15 mouse cellular contexts compared by ENCODE assay signal in genomic region chr1:179586430-179587095, GRCm38 (mm10). TPM values are rescaled to one million over a fixed set of nuclear protein-coding genes. Genes with fewer than 3 reads are reported as not detected.
DNase-seq lines count a peak whose midpoint lies in the region; ATAC-seq lines count a peak whose summit lies in the region.
"Had no signal": no experiment of that assay in that cellular context is flagged by ENCODE, and none has a peak within 500 bp of the region (broad histone marks: within the 10 kb centered on the region; RNA-seq: fewer than 3 reads in every experiment).

No protein-coding gene starts in this region.

- H3K9ac ChIP-seq in heart, embryonic 12.5 days: no peak overlapping the region
- no peak overlapping the region for H3K9ac ChIP-seq in liver, embryonic 16.5 days (ENCODE audit: low read depth, low read length)
- no peak overlapping the region for H3K9ac ChIP-seq in liver, embryonic 12.5 days
- no peak overlapping the region for H3K9ac ChIP-seq in intestine, embryonic 15.5 days
- H3K9ac ChIP-seq: limb, embryonic 13.5 days had no signal

- H3K4me3 ChIP-seq in heart, embryonic 12.5 days: no peak overlapping the region
- no peak overlapping the region for H3K4me3 ChIP-seq in heart, embryonic 10.5 days
- H3K4me3 ChIP-seq in liver, embryonic 16.5 days (ENCODE audit: low read depth, low read length): no peak overlapping the region
- no peak overlapping the region for H3K4me3 ChIP-seq in liver, embryonic 12.5 days
- no peak overlapping the region for H3K4me3 ChIP-seq in intestine, embryonic 15.5 days (replicated peaks)
- H3K4me3 ChIP-seq: limb, embryonic 13.5 days had no signal

- peak overlapping the region; percentile 29; the same call in 1 of the 2 replicates for H3K27ac ChIP-seq in heart, embryonic 12.5 days (ENCODE audit: poor library complexity, severe bottlenecking)
- H3K27ac ChIP-seq in heart, embryonic 10.5 days: no peak overlapping the region; the same call in 1 of the 2 replicates
- no peak overlapping the region for H3K27ac ChIP-seq in liver, embryonic 16.5 days (ENCODE audit: low read length)
- no peak overlapping the region for H3K27ac ChIP-seq in liver, embryonic 12.5 days
- H3K27ac ChIP-seq in intestine, embryonic 15.5 days: no peak overlapping the region
- H3K27ac ChIP-seq: limb, embryonic 13.5 days had no signal

- WGBS in heart, embryonic 12.5 days: 56% methylated on average over 3 of the region's 3 CpGs
- WGBS in heart, embryonic 10.5 days: 55% methylated on average over 3 of the region's 3 CpGs
- 75% methylated on average over 3 of the region's 3 CpGs for WGBS in liver, embryonic 16.5 days (ENCODE audit: insufficient replicate concordance)
- WGBS in liver, embryonic 12.5 days (ENCODE audit: insufficient replicate concordance): 79% methylated on average over 3 of the region's 3 CpGs
- 26% methylated on average over 3 of the region's 3 CpGs for WGBS in intestine, embryonic 15.5 days

- H3K36me3 ChIP-seq in heart, embryonic 12.5 days: no peaks in the 10 kb centered on the region
- no peaks in the 10 kb centered on the region for H3K36me3 ChIP-seq in heart, embryonic 10.5 days
- no peaks in the 10 kb centered on the region for H3K36me3 ChIP-seq in liver, embryonic 16.5 days (ENCODE audit: control insufficient read depth, insufficient read depth)
- H3K36me3 ChIP-seq in liver, embryonic 12.5 days: no peaks in the 10 kb centered on the region
- H3K36me3 ChIP-seq in intestine, embryonic 15.5 days: no peaks in the 10 kb centered on the region
- H3K36me3 ChIP-seq: limb, embryonic 13.5 days had no signal

- H3K9me3 ChIP-seq in heart, embryonic 12.5 days (replicated peaks): no peaks in the 10 kb centered on the region
- no peaks in the 10 kb centered on the region for H3K9me3 ChIP-seq in heart, embryonic 10.5 days
- no peaks in the 10 kb centered on the region for H3K9me3 ChIP-seq in liver, embryonic 16.5 days (replicated peaks; ENCODE audit: control insufficient read depth, low read length)
- H3K9me3 ChIP-seq in liver, embryonic 12.5 days (replicated peaks): no peaks in the 10 kb centered on the region
- no peaks in the 10 kb centered on the region for H3K9me3 ChIP-seq in intestine, embryonic 15.5 days
- H3K9me3 ChIP-seq: limb, embryonic 13.5 days had no signal

- peaks cover 50% of the 10 kb centered on the region for H3K4me1 ChIP-seq in heart, embryonic 12.5 days (replicated peaks)
- H3K4me1 ChIP-seq in heart, embryonic 10.5 days: peaks cover 45% of the 10 kb centered on the region
- H3K4me1 ChIP-seq in liver, embryonic 16.5 days (ENCODE audit: control insufficient read depth, low read depth, low read length): peaks cover 8% of the 10 kb centered on the region
- H3K4me1 ChIP-seq in liver, embryonic 12.5 days: peaks cover 47% of the 10 kb centered on the region
- peaks cover 7% of the 10 kb centered on the region for H3K4me1 ChIP-seq in intestine, embryonic 15.5 days (replicated peaks)

- no peak for ATAC-seq in heart, embryonic 12.5 days (ENCODE audit: insufficient number of reproducible peaks, low FRiP score)
- ATAC-seq in liver, embryonic 16.5 days (ENCODE audit: low read depth): peak; percentile 59; the same call in 1 of the 2 replicates
- no peak for ATAC-seq in liver, embryonic 12.5 days
- ATAC-seq in intestine, embryonic 15.5 days: peak; percentile 74
- peak; percentile 62 for ATAC-seq in monocyte, adult 5-6 weeks (replicated peaks; ENCODE audit: insufficient number of reproducible peaks, low FRiP score, low TSS enrichment, poor library complexity, severe bottlenecking)

- no peak overlapping the region for H3K4me2 ChIP-seq in heart, embryonic 12.5 days
- no peak overlapping the region for H3K4me2 ChIP-seq in liver, embryonic 16.5 days (ENCODE audit: low read depth, low read length)
- no peak overlapping the region for H3K4me2 ChIP-seq in liver, embryonic 12.5 days
- H3K4me2 ChIP-seq in intestine, embryonic 15.5 days (replicated peaks): no peak overlapping the region
- H3K4me2 ChIP-seq: limb, embryonic 13.5 days had no signal

- DNase-seq in heart, embryonic 10.5 days (ENCODE audit: low spot score): no peak
- no peak for DNase-seq in frontal cortex, postnatal 10 days (ENCODE audit: low spot score in 2 of 2)
- no peak for DNase-seq in testis, postnatal 14 days (ENCODE audit: low spot score)
- DNase-seq: cerebellum, adult 11-12 months; heart, postnatal 14 days; layer of hippocampus, postnatal 36 days; lung, postnatal 10 days; midbrain, embryonic 14.5 days; right cerebral cortex, adult 18-20 months had no signal

- no peaks in the 10 kb centered on the region for H3K27me3 ChIP-seq in heart, embryonic 12.5 days (replicated peaks)
- no peaks in the 10 kb centered on the region for H3K27me3 ChIP-seq in heart, embryonic 10.5 days (ENCODE audit: insufficient read depth, poor library complexity, severe bottlenecking)
- H3K27me3 ChIP-seq in liver, embryonic 16.5 days (ENCODE audit: control insufficient read depth, insufficient read depth, low read depth, low read length): no peaks in the 10 kb centered on the region
- H3K27me3 ChIP-seq in liver, embryonic 12.5 days (replicated peaks): no peaks in the 10 kb centered on the region
- no peaks in the 10 kb centered on the region for H3K27me3 ChIP-seq in intestine, embryonic 15.5 days (replicated peaks)
- H3K27me3 ChIP-seq: limb, embryonic 13.5 days had no signal

RNA-seq across cellular contexts. Expression of gene Cnst, which starts 40.4 kb away (rescaled TPM):
- 20.5 and 22.2 TPM in 2 replicates for polyA plus RNA-seq in heart, embryonic 12.5 days (2016; fragmentation: Nextera tagmentation; extraction: Ambion mirVana)
- 15.9 and 18.9 TPM in 2 replicates for polyA plus RNA-seq in heart, embryonic 10.5 days (2016; fragmentation: Nextera tagmentation; extraction: Ambion mirVana)
- 11.6 and 11.8 TPM in 2 replicates for polyA plus RNA-seq in liver, embryonic 16.5 days (2015; fragmentation: Nextera tagmentation; extraction: Ambion mirVana)
- 17.8 and 18.7 TPM in 2 replicates for polyA plus RNA-seq in liver, embryonic 12.5 days (2016; fragmentation: Nextera tagmentation; extraction: Ambion mirVana)
- polyA plus RNA-seq in intestine, embryonic 15.5 days (2015; fragmentation: Nextera tagmentation; extraction: Ambion mirVana): 11.0 and 11.8 TPM in 2 replicates
- 46.3 to 67.5 TPM (median 54.8 TPM) in 3 replicates for total RNA-seq in monocyte, adult 5-6 weeks (2017)

RNA-seq across cellular contexts. Expression of gene Tfb2m, which starts 40.5 kb away (rescaled TPM):
- polyA plus RNA-seq in heart, embryonic 12.5 days (2016; fragmentation: Nextera tagmentation; extraction: Ambion mirVana): 25.6 and 26.1 TPM in 2 replicates
- 22.4 and 24.7 TPM in 2 replicates for polyA plus RNA-seq in heart, embryonic 10.5 days (2016; fragmentation: Nextera tagmentation; extraction: Ambion mirVana)
- polyA plus RNA-seq in liver, embryonic 16.5 days (2015; fragmentation: Nextera tagmentation; extraction: Ambion mirVana): 7.7 and 10.0 TPM in 2 replicates
- polyA plus RNA-seq in liver, embryonic 12.5 days (2016; fragmentation: Nextera tagmentation; extraction: Ambion mirVana): 13.2 and 17.7 TPM in 2 replicates
- polyA plus RNA-seq in intestine, embryonic 15.5 days (2015; fragmentation: Nextera tagmentation; extraction: Ambion mirVana): 28.8 and 36.1 TPM in 2 replicates
- total RNA-seq in monocyte, adult 5-6 weeks (2017): 30.5 to 41.7 TPM (median 32.7 TPM) in 3 replicates

Comparison
In these comparisons a context has a peak if more than half of its experiments do, and no peak if none do; other contexts are left out.
1. ATAC-seq: peak in liver, embryonic 16.5 days (single experiment), intestine, embryonic 15.5 days (single experiment) and monocyte, adult 5-6 weeks (single experiment); none in heart, embryonic 12.5 days (single experiment) and liver, embryonic 12.5 days (single experiment).